Mouse (Mus musculus) lung, postnatal 4 days (tissue): ENCODE results near the gene Ly6g5b.

ENCODE experiments used
- DNase-seq, 2 experiments: peaks; one replicate each; pipeline ENCODE4 v3.0.0; 2021

The Ly6g5b gene

DNA sequence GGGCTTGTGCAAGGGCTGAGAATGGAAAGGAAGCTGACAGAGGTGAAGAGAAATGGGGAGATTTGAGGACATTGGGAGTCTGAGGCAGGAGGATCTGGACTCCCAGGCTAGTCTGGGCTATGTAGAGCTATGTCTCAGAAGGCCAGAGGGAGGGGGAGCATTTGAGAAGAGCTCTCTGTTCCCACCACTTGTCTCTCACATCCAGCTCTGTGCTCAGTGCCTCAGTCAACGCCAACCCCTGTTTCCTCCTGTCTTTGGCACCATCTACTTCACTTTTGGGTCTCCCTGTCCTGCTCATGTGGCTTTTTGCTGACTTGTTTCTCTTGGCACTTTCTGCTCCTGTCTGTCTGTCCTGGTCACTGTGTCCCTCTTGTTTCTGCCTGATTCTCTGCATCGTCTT, 37.9 kb downstream of the Ly6g5b start:
- no peak for DNase-seq

DNA sequence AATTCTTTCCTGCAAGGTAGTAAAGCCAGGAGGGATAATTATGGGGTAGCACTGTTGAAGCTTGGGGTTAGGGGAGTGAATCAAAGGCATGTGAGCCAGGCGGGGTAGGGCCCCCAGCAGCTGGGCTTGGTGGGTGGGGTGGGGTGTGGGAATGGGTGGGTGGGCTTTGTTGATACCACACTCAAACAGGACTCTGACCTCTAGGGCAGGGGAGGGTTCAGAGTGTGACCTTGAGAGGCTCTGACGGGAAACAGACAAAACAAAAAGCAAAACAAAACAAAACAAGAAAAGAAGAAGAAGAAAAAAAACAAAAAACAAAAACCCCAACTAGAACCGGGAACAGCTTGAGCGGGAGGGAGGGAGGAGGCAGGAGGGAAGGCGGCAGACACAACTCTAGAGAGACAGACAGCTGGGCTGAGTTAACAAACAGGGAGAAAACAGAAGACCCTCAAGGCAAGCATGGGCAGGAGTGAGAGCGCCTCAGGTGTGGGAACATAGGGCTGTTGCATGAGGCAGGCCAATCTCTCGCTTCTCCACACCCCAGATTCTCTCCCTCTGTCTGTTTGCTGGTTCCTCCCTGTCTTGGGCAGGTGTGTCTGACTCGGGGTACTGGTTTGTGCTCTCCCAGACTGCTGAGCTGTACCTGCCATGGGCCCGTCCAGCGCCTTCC, 38.6 kb downstream of the Ly6g5b start, which contains the start of gene Ly6g6e:
Gene Ly6g6e, plus strand, starts transcription at position 396 of the 670 bp plus-strand sequence.
- no peak for DNase-seq

DNA sequence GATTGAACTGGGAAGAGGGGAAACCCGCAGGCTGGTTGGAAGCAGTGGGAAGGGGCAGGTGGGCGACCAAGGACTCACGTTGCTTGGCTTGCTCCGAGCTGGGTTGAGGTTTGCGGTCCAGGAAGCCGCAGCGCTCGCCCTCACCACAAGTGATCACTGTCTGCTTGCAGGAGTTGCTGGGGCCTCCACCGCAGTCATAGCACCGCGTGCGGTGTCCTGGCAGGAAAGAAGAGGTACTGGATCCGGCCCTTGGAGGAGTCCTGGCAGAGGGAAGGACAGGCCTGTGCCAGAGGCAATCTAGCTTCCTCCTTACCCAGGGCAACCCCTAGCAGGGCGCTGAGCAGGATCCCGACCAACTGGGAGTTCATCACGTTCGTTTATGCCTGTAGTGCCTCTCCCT, 41.1 kb downstream of the Ly6g5b start:
- no peak for DNase-seq

DNA sequence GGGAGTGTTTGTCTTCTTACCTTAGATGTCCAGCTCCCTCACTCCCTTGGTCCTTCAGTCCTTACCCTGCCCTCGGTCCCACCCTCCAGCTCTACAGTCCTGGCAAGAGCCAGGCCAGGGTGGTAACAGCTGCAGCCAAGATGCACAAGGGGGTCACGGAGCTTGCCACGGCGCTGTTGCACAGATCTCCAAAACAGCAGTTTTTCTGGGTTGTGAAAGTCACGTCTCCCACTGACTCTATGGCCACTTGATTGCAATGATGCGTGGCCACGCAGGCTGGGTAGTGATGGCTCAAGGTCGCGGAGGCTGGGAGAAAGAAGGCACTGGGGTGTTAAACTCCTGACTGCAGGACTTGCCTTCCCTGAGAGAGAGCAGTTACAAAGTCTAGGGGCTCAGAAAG, 43.8 kb downstream of the Ly6g5b start:
- DNase-seq = no peak

DNA sequence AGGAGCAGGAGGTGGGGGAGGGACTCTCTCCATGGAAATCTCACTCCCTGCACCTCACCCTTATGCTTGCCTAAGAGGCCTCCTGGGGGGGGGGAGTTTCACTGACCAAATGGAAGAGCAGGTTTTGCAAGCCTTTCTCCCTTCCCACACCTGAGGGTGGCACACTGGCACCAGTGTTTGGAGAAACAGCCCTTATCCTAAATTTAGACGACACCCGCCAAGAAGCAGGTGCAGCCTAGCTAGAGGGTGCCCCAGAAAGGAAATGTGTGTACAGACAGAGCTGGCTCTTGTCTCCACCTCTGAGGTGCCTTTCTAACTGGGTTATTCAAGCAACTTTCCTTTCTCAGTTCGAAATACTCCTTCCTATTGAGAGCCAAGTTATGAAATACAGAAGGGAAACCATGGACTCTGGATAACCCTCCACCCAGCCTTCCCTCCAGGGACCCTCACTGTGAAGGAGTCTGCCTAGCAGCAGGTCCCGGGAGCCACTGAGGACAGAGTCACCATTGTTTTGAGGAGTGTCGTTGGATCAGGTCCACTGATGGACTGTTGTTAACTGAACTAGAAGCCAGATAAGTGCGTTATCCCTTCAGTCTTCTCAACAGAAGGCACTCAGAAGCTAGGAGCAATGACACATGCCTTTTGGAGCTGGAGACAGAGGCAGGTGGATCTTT, 44.5 kb downstream of the Ly6g5b start:
- DNase-seq = peak in 1 of 2 experiments; percentile 59

DNA sequence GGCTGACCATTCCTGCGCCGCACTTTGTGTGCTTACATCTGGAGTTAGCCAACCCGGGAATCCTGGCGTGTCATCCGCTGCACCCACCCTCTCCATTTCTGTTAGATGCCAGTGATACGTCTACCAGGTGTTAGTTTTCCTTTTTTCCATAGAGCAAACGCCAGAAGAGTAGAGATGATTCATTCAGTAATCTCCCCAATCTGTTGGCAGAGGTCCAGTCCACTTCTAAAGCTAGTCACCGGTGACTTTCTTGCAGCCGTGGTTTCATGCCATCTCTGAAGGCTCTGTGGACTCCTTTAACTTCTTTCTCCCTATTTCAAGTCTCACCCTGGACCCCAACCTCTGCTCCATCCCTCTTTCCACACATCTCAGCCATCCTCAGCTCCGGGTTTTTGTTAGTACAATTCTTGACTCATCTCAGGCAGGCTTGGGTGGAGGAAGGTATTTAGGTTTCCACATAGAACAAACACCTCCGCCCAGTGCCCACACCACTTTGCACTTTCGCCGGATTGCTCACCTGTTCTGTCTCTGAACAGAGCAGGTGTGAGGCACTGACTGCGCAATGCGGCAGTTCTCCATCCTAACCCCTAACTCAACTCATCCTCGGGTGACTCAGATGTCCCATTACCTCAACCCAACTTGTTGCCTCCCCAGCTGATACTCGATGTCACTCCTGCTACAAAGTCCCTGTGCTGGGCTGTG, 46.9 kb downstream of the Ly6g5b start:
- no peak for DNase-seq

DNA sequence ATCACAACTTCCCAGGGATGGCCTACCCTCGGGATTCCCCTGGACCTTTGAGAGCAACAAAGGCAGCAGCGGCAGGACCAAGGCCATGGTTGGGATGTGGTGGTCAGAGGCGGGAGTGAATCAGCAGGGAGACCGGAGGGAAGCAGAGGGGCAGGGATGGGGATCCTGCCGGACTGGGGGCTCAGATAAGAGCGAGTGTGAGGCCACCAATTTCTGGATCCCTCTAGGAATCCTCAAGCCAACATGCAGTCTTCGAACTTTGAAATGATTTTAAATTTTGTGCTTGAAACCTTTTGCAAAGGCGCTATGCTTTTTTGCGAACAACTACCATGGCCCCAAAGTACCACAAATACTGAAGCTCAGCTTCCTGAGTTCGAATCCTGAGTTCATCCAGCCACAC, 49.1 kb downstream of the Ly6g5b start, which contains the start of gene Mpig6b:
Gene Mpig6b, minus strand, starts transcription at position 101 of the 400 bp plus-strand sequence.
- DNase-seq = no peak

DNA sequence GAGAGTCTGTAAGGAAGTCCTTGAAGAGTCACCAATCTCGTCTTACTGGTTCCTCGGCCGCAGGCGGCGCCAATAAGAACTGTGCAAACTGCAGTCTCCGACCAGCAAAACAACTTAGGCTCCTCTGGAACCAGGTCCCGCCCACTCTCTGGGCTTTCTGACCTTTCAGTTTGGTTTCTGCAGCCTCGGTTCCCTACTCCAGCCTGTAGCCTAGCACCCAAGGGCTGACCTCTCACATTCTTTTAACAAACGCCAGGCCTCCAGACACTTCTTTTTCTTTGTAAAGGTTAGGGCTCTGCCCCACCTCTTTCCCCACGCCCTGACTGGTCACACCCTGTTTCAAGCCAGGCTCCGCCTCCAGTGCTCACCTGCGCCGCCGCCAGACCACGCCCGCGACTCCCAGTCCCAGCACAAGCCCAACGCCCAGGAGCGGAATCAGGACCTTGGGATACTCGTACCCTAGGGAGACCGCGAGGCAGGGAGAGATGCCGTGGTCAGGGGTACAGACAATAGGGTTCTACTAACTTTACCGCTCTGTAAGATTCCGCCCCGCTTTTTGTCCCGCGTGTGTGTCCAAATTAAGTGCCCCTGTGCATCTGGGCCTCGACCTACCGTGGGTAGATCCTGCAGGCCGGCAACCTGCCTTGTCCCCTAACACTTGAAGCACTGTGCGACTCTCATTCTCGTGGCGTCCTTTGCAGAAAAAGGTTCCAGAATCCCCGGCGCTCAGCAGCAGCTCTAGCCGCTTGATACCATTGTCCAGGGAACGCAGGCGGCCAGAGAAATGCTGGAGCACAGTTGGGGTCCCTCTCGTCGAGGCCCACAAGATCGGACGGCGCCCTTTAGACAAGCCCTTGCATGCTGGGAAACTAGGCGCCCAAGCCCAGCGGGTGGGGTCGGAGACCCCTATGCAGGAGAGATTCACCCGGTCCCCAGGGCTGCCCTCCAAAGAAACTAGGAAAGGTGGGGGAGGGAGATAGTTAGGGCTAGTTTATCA, 50.0 kb downstream of the Ly6g5b start, which contains the start of gene Ly6g6c:
Gene Ly6g6c, plus strand, starts transcription at position 438 of the 997 bp plus-strand sequence.
- DNase-seq = peak; percentile 81 to 89

DNA sequence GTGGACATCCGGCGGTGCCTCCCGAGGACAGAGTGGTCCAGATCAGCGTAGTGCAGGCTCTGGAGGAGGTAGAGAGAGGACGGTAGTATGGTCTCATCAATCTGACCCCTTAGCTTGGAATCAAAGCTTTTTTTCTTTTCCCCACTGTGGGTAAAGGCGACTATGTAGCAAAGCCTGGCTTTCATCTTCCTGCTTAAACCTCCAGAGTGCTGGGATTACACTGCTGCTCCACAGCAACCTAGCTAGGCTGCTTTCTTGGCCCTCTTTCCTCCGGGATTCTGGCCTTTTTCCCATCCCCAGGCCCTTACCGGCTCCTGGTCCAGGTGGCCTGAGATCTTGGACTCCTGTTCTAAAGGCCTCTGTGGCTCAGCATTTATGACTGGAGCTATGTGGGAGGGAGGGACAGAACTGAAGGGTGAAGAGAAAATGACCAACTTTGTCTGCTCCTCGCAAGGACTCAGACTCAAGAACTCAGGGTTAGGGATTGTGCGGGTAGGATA, 50.8 kb downstream of the Ly6g5b start:
- DNase-seq = no peak
